Mouse (Mus musculus): ENCODE results near the gene Sirt2. TPM values are rescaled to one million over a fixed set of nuclear protein-coding genes. Genes with fewer than 3 reads are reported as not detected.

Sirt2 gene
- polyA plus RNA-seq, 1 experiment from 2014 or later: 22.7 TPM

DNA sequence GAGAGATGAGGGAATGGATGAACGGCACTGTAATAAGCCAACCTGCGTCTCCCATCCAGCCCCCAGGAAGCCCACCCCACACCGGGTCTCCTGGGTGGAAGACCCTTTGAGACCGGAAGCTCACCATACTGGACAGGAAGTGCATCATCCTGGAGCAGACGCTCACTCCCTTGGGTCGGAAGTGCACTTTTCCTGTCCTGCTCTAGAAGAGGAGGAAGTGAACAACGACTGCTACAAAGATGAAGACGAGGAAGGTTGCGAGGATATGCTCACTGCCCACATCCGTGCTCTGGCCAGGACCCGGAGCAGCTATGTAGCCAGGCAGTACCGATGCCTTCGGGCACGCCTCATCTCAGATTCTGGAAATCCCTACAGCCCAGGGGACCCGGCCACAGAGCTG, 29.3 kb downstream of the Sirt2 start:
- Histone ChIP-seq H3K27ac (ENCODE audit: low read depth) (peak overlapping the region; percentile 83), H3K27me3 (ENCODE audit: insufficient read depth, low read length) (no peaks in the 10 kb centered on the region), H3K4me3 (ENCODE audit: low read depth, low read length) (peak overlapping the region; percentile 29), H3K4me1 (ENCODE audit: insufficient read depth) (peaks cover 15% of the 10 kb centered on the region), H3K9me3 (ENCODE audit: low read length) (no peaks in the 10 kb centered on the region), H3K36me3 (replicated peaks; ENCODE audit: insufficient read depth, low read length) (0 out of 2 replicates have a peak, but pooled peaks cover 2% of the 10 kb centered on the region), H3K9ac (replicated peaks) (peak overlapping the region; percentile 56), H3K4me2 (ENCODE audit: low read depth, low read length) (peak overlapping the region; percentile 71)
- TF ChIP-seq EP300 (IDR thresholded peaks at IDR 0.05; ENCODE audit: low read depth) (no peak), CTCF (IDR thresholded peaks at IDR 0.05; ENCODE audit: low read depth) (no peak)
- 21% methylated on average over 15 of the region's 15 CpGs for WGBS (ENCODE audit: insufficient replicate concordance)
- no peak for DNase-seq
- peak; percentile 13; the same call in 1 of the 2 replicates for ATAC-seq

DNA sequence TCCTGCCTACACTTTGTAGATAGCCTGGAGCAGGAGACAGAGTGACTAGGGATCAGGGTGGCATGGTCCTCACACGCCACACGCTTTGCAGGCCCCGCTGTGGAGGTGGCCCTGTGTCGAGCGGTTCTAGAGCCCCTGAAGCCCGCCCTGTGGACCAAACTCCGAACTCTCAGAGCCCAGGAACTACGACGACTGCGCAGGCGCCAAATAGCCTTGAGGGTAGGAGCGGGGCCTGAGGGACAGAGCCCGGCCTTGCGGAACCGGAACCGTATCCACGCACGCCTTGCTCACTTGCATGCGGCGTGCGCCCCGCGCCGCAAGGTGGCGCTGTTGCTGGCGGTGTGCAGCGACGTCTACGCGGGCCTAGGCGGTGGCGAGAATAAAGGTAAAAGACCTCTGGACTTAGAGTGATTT, 30.0 kb downstream of the Sirt2 start:
- WGBS (ENCODE audit: insufficient replicate concordance): 3% methylated on average over 32 of the region's 32 CpGs
- no peaks in the 10 kb centered on the region for H3K9me3 ChIP-seq (ENCODE audit: low read length)
- peak; percentile 86 for ATAC-seq

DNA sequence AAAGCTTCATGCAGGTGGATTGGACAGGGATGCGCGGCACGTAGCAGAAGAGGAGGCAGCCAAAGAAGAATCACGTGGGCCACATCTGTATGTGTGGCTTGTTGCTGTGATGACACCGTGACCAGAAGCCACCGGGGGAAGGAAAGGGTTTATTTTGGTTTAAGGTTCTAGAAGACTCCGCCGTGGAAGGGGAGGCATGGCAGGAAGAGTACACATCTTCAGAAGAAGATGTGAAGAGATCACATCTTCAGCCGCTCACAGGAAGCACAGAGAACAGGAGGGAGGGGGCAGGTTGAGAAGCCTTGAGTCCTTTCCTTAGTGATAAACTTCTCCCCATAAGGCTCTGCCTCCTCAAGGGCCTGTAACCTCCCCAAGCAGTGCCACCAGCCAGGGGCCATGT, 33.5 kb downstream of the Sirt2 start:
- no peak overlapping the region for H3K27ac ChIP-seq (ENCODE audit: low read depth)
- DNase-seq (no peak), ATAC-seq (no peak)
- no peaks in the 10 kb centered on the region for H3K9me3 ChIP-seq (ENCODE audit: low read length)
- peaks cover 36% of the 10 kb centered on the region for H3K4me1 ChIP-seq (ENCODE audit: insufficient read depth)
- H3K4me3 ChIP-seq (ENCODE audit: low read depth, low read length): no peak overlapping the region
- 0 out of 2 replicates have a peak, but pooled peaks cover 2% of the 10 kb centered on the region for H3K36me3 ChIP-seq (replicated peaks; ENCODE audit: insufficient read depth, low read length)
- H3K4me2 ChIP-seq (ENCODE audit: low read depth, low read length): no peak overlapping the region
- TF ChIP-seq EP300 (IDR thresholded peaks at IDR 0.05; ENCODE audit: low read depth) (no peak), CTCF (IDR thresholded peaks at IDR 0.05; ENCODE audit: low read depth) (no peak)
- H3K27me3 ChIP-seq (ENCODE audit: insufficient read depth, low read length): no peaks in the 10 kb centered on the region
- 86% methylated on average over 9 of the region's 9 CpGs for WGBS (ENCODE audit: insufficient replicate concordance)
- no peak overlapping the region for H3K9ac ChIP-seq (replicated peaks)

More for the DNA sequence above, 30.0 kb downstream of the Sirt2 start:
- Histone ChIP-seq H3K4me3 (ENCODE audit: low read depth, low read length) (peak overlapping the region; percentile 29), H3K9ac (replicated peaks) (peak overlapping the region; percentile 56), H3K36me3 (replicated peaks; ENCODE audit: insufficient read depth, low read length) (0 out of 2 replicates have a peak, but pooled peaks cover 2% of the 10 kb centered on the region), H3K4me1 (ENCODE audit: insufficient read depth) (peaks cover 15% of the 10 kb centered on the region), H3K27ac (ENCODE audit: low read depth) (peak overlapping the region; percentile 83), H3K4me2 (ENCODE audit: low read depth, low read length) (peak overlapping the region; percentile 71), H3K27me3 (ENCODE audit: insufficient read depth, low read length) (no peaks in the 10 kb centered on the region)
- TF ChIP-seq CTCF (IDR thresholded peaks at IDR 0.05; ENCODE audit: low read depth): peak; percentile 100
- no peak for TF ChIP-seq EP300 (IDR thresholded peaks at IDR 0.05; ENCODE audit: low read depth)
- peak; percentile 88 for DNase-seq

DNA sequence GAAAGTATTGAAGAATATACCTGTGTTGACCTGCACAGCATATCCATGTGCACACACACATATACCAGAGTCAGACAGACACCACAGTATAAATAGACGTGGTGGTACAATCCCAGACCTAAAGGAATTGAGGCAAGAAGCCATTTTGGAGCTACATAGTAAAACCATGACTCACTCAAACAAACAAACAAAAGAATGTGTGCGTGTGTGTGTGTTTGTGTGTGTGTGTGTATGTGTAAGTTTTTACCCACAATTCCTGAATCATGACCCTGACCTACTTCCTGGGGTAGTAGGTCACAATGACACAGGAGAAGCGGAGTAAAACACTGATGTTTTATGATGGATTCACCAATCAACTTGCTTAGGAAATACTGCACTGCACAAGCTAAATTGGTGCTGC, 34.9 kb downstream of the Sirt2 start:
- H3K27me3 ChIP-seq (ENCODE audit: insufficient read depth, low read length): no peaks in the 10 kb centered on the region
- ATAC-seq (peak; percentile 58), DNase-seq (no peak)
- H3K9ac ChIP-seq (replicated peaks): no peak overlapping the region
- H3K36me3 ChIP-seq (replicated peaks; ENCODE audit: insufficient read depth, low read length): 0 out of 2 replicates have a peak, but pooled peaks cover 2% of the 10 kb centered on the region
- H3K4me2 ChIP-seq (ENCODE audit: low read depth, low read length): no peak overlapping the region
- no peak overlapping the region; the same call in 1 of the 2 replicates for H3K27ac ChIP-seq (ENCODE audit: low read depth)
- no peak for TF ChIP-seq EP300 (IDR thresholded peaks at IDR 0.05; ENCODE audit: low read depth)
- TF ChIP-seq CTCF (IDR thresholded peaks at IDR 0.05; ENCODE audit: low read depth): no peak
- no peaks in the 10 kb centered on the region for H3K9me3 ChIP-seq (ENCODE audit: low read length)
- 58% methylated on average over 3 of the region's 3 CpGs for WGBS (ENCODE audit: insufficient replicate concordance)
- H3K4me1 ChIP-seq (ENCODE audit: insufficient read depth): peaks cover 26% of the 10 kb centered on the region
- no peak overlapping the region for H3K4me3 ChIP-seq (ENCODE audit: low read depth, low read length)

DNA sequence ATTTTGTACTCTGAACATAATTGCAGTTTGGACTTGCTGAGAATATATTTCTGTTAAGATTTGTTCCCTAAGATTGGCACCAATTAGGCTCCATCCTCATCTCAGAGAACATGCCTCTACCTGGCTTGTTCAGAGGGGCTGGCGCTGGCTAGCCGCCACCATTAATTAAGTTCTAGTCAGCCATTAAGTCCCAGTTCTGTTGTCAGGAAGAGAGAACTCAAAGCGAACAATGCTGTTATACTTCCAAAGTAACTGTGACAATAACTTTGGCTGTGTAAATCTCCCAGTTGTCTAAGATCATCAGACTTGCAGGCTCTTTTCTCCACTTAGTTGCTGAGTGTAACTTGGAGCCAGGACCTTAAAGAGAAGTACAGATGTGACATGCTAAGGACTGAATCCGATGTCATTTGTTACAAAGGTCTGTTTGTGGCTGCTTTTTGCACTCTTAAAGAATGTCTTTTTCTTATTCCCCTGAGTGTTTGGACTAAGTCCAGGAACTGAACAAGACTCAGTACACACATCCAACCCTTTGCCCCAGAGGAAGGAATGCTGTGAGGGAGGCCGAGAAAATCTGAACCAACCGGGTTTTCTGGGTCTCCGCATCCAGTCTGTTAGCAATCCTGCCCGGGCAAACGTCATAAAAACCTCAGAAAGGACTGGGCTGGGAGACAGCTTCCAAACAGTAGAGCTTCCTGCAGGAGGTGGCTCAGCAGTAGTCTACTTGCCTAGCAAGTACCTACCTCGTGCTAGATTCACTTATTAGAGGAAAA, 35.6 kb downstream of the Sirt2 start:
- H3K27ac ChIP-seq (ENCODE audit: low read depth): peak overlapping the region; percentile 87
- 0 out of 2 replicates have a peak overlapping the region, but pooled peaks have one; percentile 45 for H3K4me2 ChIP-seq (ENCODE audit: low read depth, low read length)
- 0 out of 2 replicates have a peak, but pooled peaks cover 2% of the 10 kb centered on the region for H3K36me3 ChIP-seq (replicated peaks; ENCODE audit: insufficient read depth, low read length)
- H3K4me3 ChIP-seq (ENCODE audit: low read depth, low read length): no peak overlapping the region
- no peak overlapping the region for H3K9ac ChIP-seq (replicated peaks)
- peaks cover 23% of the 10 kb centered on the region for H3K4me1 ChIP-seq (ENCODE audit: insufficient read depth)
- WGBS (ENCODE audit: insufficient replicate concordance): 49% methylated on average over 10 of the region's 10 CpGs
- ATAC-seq: no peak
- H3K27me3 ChIP-seq (ENCODE audit: insufficient read depth, low read length): no peaks in the 10 kb centered on the region
- no peak for DNase-seq
- TF ChIP-seq CTCF (IDR thresholded peaks at IDR 0.05; ENCODE audit: low read depth): no peak
- no peak for TF ChIP-seq EP300 (IDR thresholded peaks at IDR 0.05; ENCODE audit: low read depth)
- no peaks in the 10 kb centered on the region for H3K9me3 ChIP-seq (ENCODE audit: low read length)

DNA sequence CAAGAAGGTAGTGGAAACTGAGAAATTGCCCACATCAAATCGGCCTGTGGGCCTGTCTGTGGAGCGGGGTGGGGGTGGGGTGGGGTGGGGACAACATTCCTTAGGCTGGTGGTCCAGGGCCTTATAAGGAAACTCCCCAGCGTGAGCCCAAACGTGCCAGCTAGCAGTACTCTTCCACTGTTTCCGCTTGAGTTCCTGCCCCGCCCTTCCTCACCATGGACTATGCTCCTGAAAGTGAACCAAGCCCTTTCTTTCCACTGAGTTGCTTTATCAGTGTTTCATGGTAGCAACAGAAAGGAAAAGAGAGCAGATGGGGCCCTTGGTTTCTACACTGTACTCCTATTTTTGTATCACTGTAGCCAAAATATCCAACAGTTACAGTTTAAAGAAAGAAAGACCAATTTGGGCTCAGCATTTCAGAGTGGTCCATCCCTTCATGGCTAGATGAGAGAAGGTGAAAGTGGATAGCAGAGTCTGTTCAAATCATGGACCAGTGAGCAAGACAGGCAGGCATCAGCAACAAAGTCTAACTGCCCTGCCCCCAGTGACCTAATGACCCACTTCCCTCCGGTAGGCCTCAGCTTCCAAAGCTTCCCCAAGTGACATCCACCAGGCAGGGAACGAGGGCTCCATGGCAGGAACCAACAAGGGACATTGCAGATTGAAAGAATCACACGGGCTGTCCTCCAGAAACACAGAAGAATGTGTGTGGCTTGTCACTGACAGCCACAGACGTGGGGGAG, 36.5 kb downstream of the Sirt2 start:
- peak overlapping the region; percentile 87 for H3K27ac ChIP-seq (ENCODE audit: low read depth)
- WGBS (ENCODE audit: insufficient replicate concordance): 15% methylated on average over 10 of the region's 10 CpGs
- H3K36me3 ChIP-seq (replicated peaks; ENCODE audit: insufficient read depth, low read length): 0 out of 2 replicates have a peak, but pooled peaks cover 2% of the 10 kb centered on the region
- H3K9me3 ChIP-seq (ENCODE audit: low read length): no peaks in the 10 kb centered on the region
- TF ChIP-seq EP300 (IDR thresholded peaks at IDR 0.05; ENCODE audit: low read depth): no peak
- TF ChIP-seq CTCF (IDR thresholded peaks at IDR 0.05; ENCODE audit: low read depth): no peak
- no peak overlapping the region; the same call in 1 of the 2 replicates for H3K9ac ChIP-seq (replicated peaks)
- H3K4me2 ChIP-seq (ENCODE audit: low read depth, low read length): peak overlapping the region; percentile 45
- peak; percentile 35 for ATAC-seq
- peak; percentile 55 for DNase-seq
- H3K27me3 ChIP-seq (ENCODE audit: insufficient read depth, low read length): no peaks in the 10 kb centered on the region
- peaks cover 29% of the 10 kb centered on the region for H3K4me1 ChIP-seq (ENCODE audit: insufficient read depth)
- no peak overlapping the region for H3K4me3 ChIP-seq (ENCODE audit: low read depth, low read length)
